In the genomic region with DNA sequence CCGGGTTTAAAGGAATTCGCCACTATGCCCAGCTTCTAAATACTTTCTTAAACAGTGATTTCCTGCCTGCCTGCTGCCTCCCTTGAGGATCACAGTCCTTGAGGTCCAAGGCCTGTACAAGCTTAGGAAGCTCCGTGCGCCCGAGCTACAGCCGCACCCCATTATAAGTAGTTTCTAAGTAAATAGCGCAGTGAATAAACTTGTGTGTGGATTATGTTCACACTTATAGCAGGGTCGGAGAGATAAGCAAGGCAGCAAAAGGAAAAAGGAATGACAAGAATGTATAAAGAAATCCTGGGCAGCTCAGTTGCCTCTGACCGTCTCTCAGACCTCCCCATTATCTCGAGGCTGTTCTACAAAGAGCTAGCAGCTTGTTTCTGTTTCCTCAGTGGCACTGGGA, we compare ENCODE assay signal across 18 mouse cellular contexts.
DNase-seq lines count a peak whose midpoint lies in the region; ATAC-seq and TF ChIP-seq lines count a peak whose summit lies in the region.
"Had no signal": no experiment of that assay in that cellular context is flagged by ENCODE, and none has a peak within 500 bp of the region (broad histone marks: within the 10 kb centered on the region; RNA-seq: fewer than 3 reads in every experiment).

No protein-coding gene starts in this region.

- no peak for ATAC-seq in kidney, embryonic 15.5 days (replicated peaks; ENCODE audit: low FRiP score)
- ATAC-seq in lung, embryonic 15.5 days (ENCODE audit: borderline replicate concordance, extremely low read depth, low FRiP score, low TSS enrichment), result peak; percentile 89
- peak; percentile 77; the same call in 1 of the 2 replicates for ATAC-seq in stomach, embryonic 16.5 days (ENCODE audit: insufficient read depth, low FRiP score)
- ATAC-seq in CD4-positive, CD25-positive, alpha-beta regulatory T cell, adult 4 months, result no peak
- ATAC-seq in hindbrain, postnatal 0 days, result no peak
- ATAC-seq: liver, embryonic 12.5 days; midbrain, embryonic 16.5 days had no signal

- no peak overlapping the region for H3K9ac ChIP-seq in kidney, embryonic 15.5 days
- H3K9ac ChIP-seq in lung, embryonic 15.5 days, result no peak overlapping the region
- no peak overlapping the region for H3K9ac ChIP-seq in stomach, embryonic 16.5 days (ENCODE audit: low read length)
- no peak overlapping the region for H3K9ac ChIP-seq in hindbrain, postnatal 0 days (replicated peaks; ENCODE audit: low read length)
- H3K9ac ChIP-seq: hindbrain, embryonic 12.5 days; liver, embryonic 12.5 days; neural tube, embryonic 12.5 days had no signal

- intact Hi-C loops in heart, postnatal 10 days (cut with DNase I), result no loop called here

- H3K36me3 ChIP-seq in heart, embryonic 10.5 days, result no peaks in the 10 kb centered on the region
- no peaks in the 10 kb centered on the region for H3K36me3 ChIP-seq in kidney, embryonic 15.5 days
- no peaks in the 10 kb centered on the region for H3K36me3 ChIP-seq in lung, embryonic 15.5 days
- H3K36me3 ChIP-seq in stomach, embryonic 16.5 days (ENCODE audit: control insufficient read depth, insufficient read depth, low read length), result no peaks in the 10 kb centered on the region
- no peaks in the 10 kb centered on the region for H3K36me3 ChIP-seq in hindbrain, postnatal 0 days (ENCODE audit: insufficient read depth, low read length)
- H3K36me3 ChIP-seq: forebrain, embryonic 10.5 days; hindbrain, embryonic 12.5 days; liver, embryonic 12.5 days; neural tube, embryonic 12.5 days had no signal

- no peak for DNase-seq in heart, embryonic 10.5 days (ENCODE audit: low spot score)
- no peak for DNase-seq in heart, postnatal 10 days
- DNase-seq in kidney, postnatal 14 days, result no peak
- DNase-seq in hindbrain, postnatal 0 days (ENCODE audit: low spot score), result no peak
- DNase-seq: cerebellum, postnatal 36 days; gastrocnemius, postnatal 25 days; kidney, adult 2 months; left cerebral cortex, postnatal 4 days had no signal

- peak overlapping the region; percentile 74 for H3K27ac ChIP-seq in heart, embryonic 10.5 days
- H3K27ac ChIP-seq in kidney, embryonic 15.5 days, result no peak overlapping the region
- peak overlapping the region; percentile 80 for H3K27ac ChIP-seq in lung, embryonic 15.5 days
- no peak overlapping the region for H3K27ac ChIP-seq in stomach, embryonic 16.5 days (ENCODE audit: low read length)
- H3K27ac ChIP-seq in hindbrain, postnatal 0 days, result no peak overlapping the region
- H3K27ac ChIP-seq: forebrain, embryonic 10.5 days; hindbrain, embryonic 12.5 days; liver, embryonic 12.5 days; neural tube, embryonic 12.5 days had no signal

- H3K4me1 ChIP-seq in heart, embryonic 10.5 days, result peaks cover 27% of the 10 kb centered on the region
- peaks cover 22% of the 10 kb centered on the region; the same call in 1 of the 2 replicates for H3K4me1 ChIP-seq in kidney, embryonic 15.5 days
- peaks cover 29% of the 10 kb centered on the region for H3K4me1 ChIP-seq in lung, embryonic 15.5 days
- H3K4me1 ChIP-seq in stomach, embryonic 16.5 days (ENCODE audit: control insufficient read depth, insufficient read depth, low read length), result peaks cover 5% of the 10 kb centered on the region; the same call in 1 of the 2 replicates
- no peaks in the 10 kb centered on the region for H3K4me1 ChIP-seq in hindbrain, postnatal 0 days (ENCODE audit: insufficient read depth, low read length)
- H3K4me1 ChIP-seq: liver, embryonic 12.5 days had no signal

- no peaks in the 10 kb centered on the region for H3K9me3 ChIP-seq in heart, embryonic 10.5 days
- no peaks in the 10 kb centered on the region for H3K9me3 ChIP-seq in kidney, embryonic 15.5 days (replicated peaks)
- no peaks in the 10 kb centered on the region for H3K9me3 ChIP-seq in lung, embryonic 15.5 days
- no peaks in the 10 kb centered on the region for H3K9me3 ChIP-seq in stomach, embryonic 16.5 days (replicated peaks; ENCODE audit: control insufficient read depth, low read length)
- H3K9me3 ChIP-seq in hindbrain, postnatal 0 days (ENCODE audit: low read length), result no peaks in the 10 kb centered on the region
- H3K9me3 ChIP-seq: forebrain, embryonic 10.5 days; hindbrain, embryonic 12.5 days; liver, embryonic 12.5 days; neural tube, embryonic 12.5 days had no signal

- no peak for TF ChIP-seq CTCF in hindbrain, postnatal 0 days (IDR thresholded peaks at IDR 0.05; ENCODE audit: low read depth)

- H3K27me3 ChIP-seq in heart, embryonic 10.5 days (ENCODE audit: insufficient read depth, poor library complexity, severe bottlenecking), result no peaks in the 10 kb centered on the region
- no peaks in the 10 kb centered on the region for H3K27me3 ChIP-seq in kidney, embryonic 15.5 days
- H3K27me3 ChIP-seq in lung, embryonic 15.5 days, result no peaks in the 10 kb centered on the region
- H3K27me3 ChIP-seq in stomach, embryonic 16.5 days (ENCODE audit: control insufficient read depth, insufficient read depth, low read length), result no peaks in the 10 kb centered on the region
- H3K27me3 ChIP-seq in hindbrain, postnatal 0 days (ENCODE audit: insufficient read depth, low read length), result no peaks in the 10 kb centered on the region
- H3K27me3 ChIP-seq: CH12.LX; hindbrain, embryonic 12.5 days; liver, embryonic 12.5 days; neural tube, embryonic 12.5 days had no signal

- 0 out of 2 replicates have a peak overlapping the region, but pooled peaks have one; percentile 1 for H3K4me2 ChIP-seq in kidney, embryonic 15.5 days
- H3K4me2 ChIP-seq in lung, embryonic 15.5 days, result peak overlapping the region; percentile 38
- 0 out of 2 replicates have a peak overlapping the region, but pooled peaks have one; percentile 3 for H3K4me2 ChIP-seq in stomach, embryonic 16.5 days (ENCODE audit: low read depth, low read length)
- no peak overlapping the region for H3K4me2 ChIP-seq in hindbrain, postnatal 0 days (ENCODE audit: low read depth, low read length)
- H3K4me2 ChIP-seq: hindbrain, embryonic 12.5 days; liver, embryonic 12.5 days; neural tube, embryonic 12.5 days had no signal

- 0 out of 2 replicates have a peak overlapping the region, but pooled peaks have one; percentile 27 for H3K4me3 ChIP-seq in heart, embryonic 10.5 days
- H3K4me3 ChIP-seq in kidney, embryonic 15.5 days (replicated peaks), result no peak overlapping the region
- H3K4me3 ChIP-seq in lung, embryonic 15.5 days, result no peak overlapping the region
- H3K4me3 ChIP-seq in stomach, embryonic 16.5 days (replicated peaks; ENCODE audit: low read length), result no peak overlapping the region
- H3K4me3 ChIP-seq in hindbrain, postnatal 0 days (ENCODE audit: low read length), result no peak overlapping the region
- H3K4me3 ChIP-seq: forebrain, embryonic 10.5 days; hindbrain, embryonic 12.5 days; liver, embryonic 12.5 days; neural tube, embryonic 12.5 days had no signal

- WGBS in heart, embryonic 10.5 days, result 20% methylated on average over 10 of the region's 10 CpGs
- WGBS in kidney, embryonic 15.5 days, result 56% methylated on average over 10 of the region's 10 CpGs
- WGBS in lung, embryonic 15.5 days, result 9% methylated on average over 10 of the region's 10 CpGs
- WGBS in stomach, embryonic 16.5 days, result 17% methylated on average over 10 of the region's 10 CpGs
- 71% methylated on average over 10 of the region's 10 CpGs for WGBS in hindbrain, postnatal 0 days

Comparison
In these comparisons a context has a peak if more than half of its experiments do, and no peak if none do; other contexts are left out.
1. H3K27ac ChIP-seq: peak in heart, embryonic 10.5 days (single experiment) and lung, embryonic 15.5 days (single experiment); none in kidney, embryonic 15.5 days (single experiment), stomach, embryonic 16.5 days (single experiment) and hindbrain, postnatal 0 days (single experiment).
2. ATAC-seq: peak in lung, embryonic 15.5 days (single experiment) and stomach, embryonic 16.5 days (single experiment); none in kidney, embryonic 15.5 days (single experiment), CD4-positive, CD25-positive, alpha-beta regulatory T cell, adult 4 months (single experiment) and hindbrain, postnatal 0 days (single experiment).